Mouse (Mus musculus) kidney, postnatal 0 days (tissue): ENCODE data around the gene Tgm5. TPM values are rescaled to one million over a fixed set of nuclear protein-coding genes. Genes with fewer than 3 reads are reported as not detected.
"Not testable (repeated sequence)": the region's sequence is repeated elsewhere in the genome, so short reads cannot be mapped to it uniquely, and the experiment has no call there.

ENCODE experiments used
- ATAC-seq: fragments of 200-750 bp; cut with Nextera tagmentation; replicated peaks from 2 replicates; pipeline ENCODE4 v1.8.0; 2017; ENCODE audit warnings: low read depth, moderate number of reproducible peaks, moderate TSS enrichment, moderate library complexity; ENCODE audit not compliant: low FRiP score
- DNase-seq: peaks from one replicate; pipeline ENCODE4 v3.0.0-alpha.2; 2016; ENCODE audit warnings: low spot score
- H3K27ac ChIP-seq: fragments of 300-500 bp; sonication (generic); 2 replicates; pipeline ENCODE4 v1.5.1; 2014; ENCODE audit warnings: mild to moderate bottlenecking
- H3K27me3 ChIP-seq: fragments of 300-500 bp; sonication (generic); 2 replicates; pipeline ENCODE4 v1.6.1; 2014; ENCODE audit warnings: low read length, mixed read lengths; ENCODE audit not compliant: insufficient read depth
- H3K36me3 ChIP-seq: fragments of 300-500 bp; sonication (generic); 2 replicates; pipeline ENCODE4 v1.6.1; 2014; ENCODE audit warnings: low read length, mixed read lengths; ENCODE audit not compliant: insufficient read depth
- H3K4me1 ChIP-seq: fragments of 300-500 bp; sonication (generic); replicated peaks from 2 replicates; pipeline ENCODE4 v1.6.1; 2014; ENCODE audit warnings: antibody characterized with exemption, low read length, mixed read lengths; ENCODE audit not compliant: insufficient read depth
- H3K4me2 ChIP-seq: fragments of 300-500 bp; sonication (generic); 2 replicates; pipeline ENCODE4 v1.6.1; 2014; ENCODE audit warnings: mild to moderate bottlenecking, low read length, moderate library complexity, mixed read lengths
- H3K4me3 ChIP-seq: fragments of 300-500 bp; sonication (generic); replicated peaks from 2 replicates; pipeline ENCODE4 v1.5.1; 2014; ENCODE audit warnings: low read depth, low read length
- H3K9ac ChIP-seq: fragments of 300-500 bp; sonication (generic); 2 replicates; pipeline ENCODE4 v1.6.1; 2014; ENCODE audit warnings: low read depth, low read length
- H3K9me3 ChIP-seq: fragments of 300-500 bp; sonication (generic); replicated peaks from 2 replicates; pipeline ENCODE4 v1.6.1; 2016; ENCODE audit warnings: low read length, inconsistent platforms, mixed read lengths
- CTCF ChIP-seq: IDR thresholded peaks from 2 replicates; pipeline ENCODE4 v1.5.1; 2016; ENCODE audit warnings: antibody characterized with exemption, low read depth, mild to moderate bottlenecking, moderate library complexity
- WGBS: fragments of 180-500 bp; shearing (Covaris S2); extraction: QIAGEN DNeasy Blood & Tissue Kit; methylation state at CpG from one replicate; pipeline ENCODE4 v1.1.7; 2014; 5-methylcytosine and 5-hydroxymethylcytosine counted together
- polyA plus RNA-seq: library from polyadenylated mRNA; unstranded; fragments of >200 nt; fragmentation: Nextera tagmentation; extraction: Ambion mirVana; gene quantifications from 2 replicates; pipeline ENCODE4 v1.2.1, GENCODE M21; 2015

The Tgm5 gene
- polyA plus RNA-seq: 0.31 and 0.76 TPM in 2 replicates

DNA sequence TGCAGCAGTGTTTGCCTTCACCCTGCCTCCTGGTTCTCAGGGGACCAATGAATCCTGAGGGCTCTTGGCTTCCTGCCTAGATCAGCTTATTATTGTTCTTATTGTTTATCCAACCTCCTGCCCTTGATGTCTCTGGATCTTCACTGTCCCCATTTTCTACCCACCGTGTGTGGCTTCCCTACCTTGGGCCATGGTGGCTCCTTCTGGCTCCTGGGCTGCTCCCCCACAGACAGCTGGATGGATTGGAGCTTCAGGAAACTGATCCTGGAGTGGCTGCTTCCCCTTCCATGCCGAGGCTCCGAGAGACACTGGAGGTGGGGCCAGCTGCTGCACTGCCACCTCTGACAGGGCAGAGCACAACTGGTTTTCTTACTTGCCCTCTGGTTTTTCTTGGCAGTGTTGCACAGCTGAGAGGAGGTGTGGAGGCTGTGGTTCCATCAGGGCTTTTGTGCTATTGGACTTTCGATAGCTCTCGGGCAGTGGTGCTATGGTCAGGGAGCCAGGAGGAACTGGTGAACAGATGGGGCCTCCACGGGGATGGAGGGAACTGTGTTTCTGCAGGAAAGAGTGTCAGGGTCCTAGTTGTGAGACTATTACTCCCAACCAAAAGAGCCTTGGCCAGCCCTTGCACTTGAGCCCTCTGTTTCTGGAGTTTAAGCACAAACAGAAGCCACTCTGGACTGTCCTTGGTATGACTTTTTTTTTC is at the start of gene Tgm5:
TSS of gene Tgm5 (minus strand) at position 362 of the 706 bp plus-strand sequence.
- H3K4me2 ChIP-seq: no peak within 1 kb of the TSS
- H3K9me3 ChIP-seq: no peaks in the 10 kb centered on the region
- H3K27ac ChIP-seq: no peak within 1 kb of the TSS
- DNase-seq: peak; percentile 18
- H3K36me3 ChIP-seq: no peaks in the 10 kb centered on the region
- ATAC-seq: no peak
- H3K27me3 ChIP-seq: no peaks in the 10 kb centered on the region
- H3K9ac ChIP-seq: no peak within 1 kb of the TSS
- TF ChIP-seq CTCF: no peak
- peaks cover 5% of the 10 kb centered on the region; the same call in 1 of the 2 replicates for H3K4me1 ChIP-seq
- no peak within 1 kb of the TSS for H3K4me3 ChIP-seq
- WGBS: 26% methylated on average over 6 of the region's 6 CpGs

DNA sequence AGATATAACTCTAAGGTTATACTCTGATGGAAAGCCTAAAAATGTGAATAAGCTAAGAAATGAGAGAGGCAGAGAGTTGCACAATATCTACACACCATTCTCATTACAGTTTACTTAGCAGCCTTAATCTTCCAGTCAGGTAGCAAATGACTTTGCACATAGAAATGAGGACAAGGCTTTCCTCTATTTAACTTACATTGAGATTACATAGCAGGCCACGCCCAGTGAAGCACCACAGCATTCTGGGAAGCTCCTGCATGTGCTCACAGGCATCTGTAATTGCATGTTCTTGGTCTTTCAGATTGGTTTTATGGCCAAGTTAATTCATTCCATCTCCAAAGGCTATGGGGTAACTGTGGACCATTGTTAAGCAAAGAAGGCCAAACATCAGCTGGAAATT is 47.2 kb upstream of the Tgm5 start:
- no peaks in the 10 kb centered on the region for H3K9me3 ChIP-seq
- DNase-seq: no peak
- WGBS: 74% methylated on average over 1 of the region's 1 CpGs

DNA sequence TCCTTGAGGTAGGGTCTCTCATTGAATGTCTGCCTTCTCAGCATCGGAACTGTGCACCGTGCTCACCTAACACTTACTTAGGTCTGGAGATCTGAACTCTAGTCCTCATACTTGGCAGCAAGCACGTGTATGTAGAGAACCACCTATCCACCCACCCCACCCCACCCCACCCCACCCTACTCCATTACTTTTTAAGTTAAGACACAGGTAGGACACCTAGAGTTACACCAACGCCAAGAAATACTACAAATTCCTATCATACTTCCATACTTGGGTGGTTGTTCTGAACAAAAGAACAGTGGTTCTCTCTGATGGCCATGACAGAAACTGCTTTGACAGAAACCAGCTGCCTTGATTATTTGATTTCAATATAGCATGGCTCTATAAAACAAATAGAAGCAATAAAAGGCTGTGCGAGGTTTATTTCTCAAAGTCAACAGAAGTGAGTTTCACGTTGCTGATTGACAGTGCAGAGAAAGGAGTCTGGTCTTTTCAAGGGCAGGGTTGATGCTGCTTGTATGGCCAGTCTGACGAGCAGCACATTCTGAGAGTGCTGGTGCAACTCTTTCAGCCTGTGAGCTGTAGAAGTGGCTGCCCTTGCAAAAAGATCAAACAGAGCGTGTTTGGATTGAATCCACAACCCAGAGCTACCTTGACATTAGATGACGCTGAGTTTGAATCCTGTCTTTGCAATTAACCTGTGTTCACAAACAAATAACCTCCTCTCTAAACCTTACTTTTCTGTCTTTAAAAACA is 43.4 kb upstream of the Tgm5 start:
- H3K27ac ChIP-seq: no peak overlapping the region
- no peak overlapping the region for H3K4me3 ChIP-seq
- 53% methylated on average over 9 of the region's 9 CpGs for WGBS
- no peak overlapping the region for H3K4me2 ChIP-seq
- no peak overlapping the region for H3K9ac ChIP-seq
- H3K27me3 ChIP-seq: no peaks in the 10 kb centered on the region
- no peaks in the 10 kb centered on the region for H3K4me1 ChIP-seq
- H3K9me3 ChIP-seq: no peaks in the 10 kb centered on the region
- ATAC-seq (no peak), DNase-seq (no peak)
- TF ChIP-seq CTCF: no peak
- H3K36me3 ChIP-seq: no peaks in the 10 kb centered on the region

More for the DNA sequence above, 47.2 kb upstream of the Tgm5 start:
- no peaks in the 10 kb centered on the region for H3K36me3 ChIP-seq
- no peak for ATAC-seq
- H3K9ac ChIP-seq: no peak overlapping the region
- H3K4me3 ChIP-seq: no peak overlapping the region
- H3K27ac ChIP-seq: no peak overlapping the region
- no peak for TF ChIP-seq CTCF
- H3K27me3 ChIP-seq: no peaks in the 10 kb centered on the region
- no peaks in the 10 kb centered on the region for H3K4me1 ChIP-seq
- no peak overlapping the region for H3K4me2 ChIP-seq

- H3K27ac ChIP-seq: no peak overlapping the region
- TF ChIP-seq CTCF: no peak
- 58% methylated on average over 1 of the region's 1 CpGs for WGBS
- H3K9ac ChIP-seq: no peak overlapping the region
- no peaks in the 10 kb centered on the region for H3K27me3 ChIP-seq
- no peak for ATAC-seq
- no peak overlapping the region for H3K4me3 ChIP-seq
- DNase-seq: no peak
- H3K4me1 ChIP-seq: no peaks in the 10 kb centered on the region
- no peak overlapping the region for H3K4me2 ChIP-seq
- H3K9me3 ChIP-seq: no peaks in the 10 kb centered on the region
- no peaks in the 10 kb centered on the region for H3K36me3 ChIP-seq
These were observed 41.9 kb upstream of the Tgm5 start for GRCm38 (mm10) chr2:121127536-121127935.

- H3K36me3 ChIP-seq, H3K9me3 ChIP-seq, H3K4me2 ChIP-seq, H3K4me3 ChIP-seq, H3K9ac ChIP-seq, H3K4me1 ChIP-seq, H3K27ac ChIP-seq, ATAC-seq, H3K27me3 ChIP-seq, DNase-seq: not testable (repeated sequence)
- WGBS: 92% methylated on average over 5 of the region's 5 CpGs
These were observed 40.7 kb upstream of the Tgm5 start for GRCm38 (mm10) chr2:121126302-121126701.

DNA sequence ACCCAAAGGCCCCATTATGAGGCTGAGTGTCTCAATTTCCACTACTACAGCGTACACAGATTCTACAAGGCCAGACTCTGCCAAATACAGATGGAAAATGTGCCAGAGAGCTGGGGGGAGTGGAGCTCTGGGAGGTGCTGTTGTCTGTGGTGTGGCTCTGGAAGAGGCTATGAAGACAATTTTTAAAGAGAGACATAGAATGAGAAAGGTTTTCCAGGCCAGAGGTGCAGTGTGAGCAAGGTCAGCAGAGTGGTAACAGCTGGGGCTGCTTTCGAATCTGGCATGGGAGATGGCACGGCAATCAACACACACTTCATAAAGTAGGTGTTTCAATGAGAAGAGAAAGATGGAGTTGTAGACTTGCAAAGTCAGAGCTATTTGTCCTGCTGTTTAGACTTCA is 33.6 kb upstream of the Tgm5 start:
- no peak overlapping the region for H3K27ac ChIP-seq
- no peak overlapping the region for H3K4me3 ChIP-seq
- H3K9me3 ChIP-seq: no peaks in the 10 kb centered on the region
- H3K27me3 ChIP-seq: no peaks in the 10 kb centered on the region
- no peak overlapping the region for H3K9ac ChIP-seq
- DNase-seq (no peak), ATAC-seq (no peak)
- no peak for TF ChIP-seq CTCF
- no peaks in the 10 kb centered on the region for H3K36me3 ChIP-seq
- 85% methylated on average over 3 of the region's 3 CpGs for WGBS
- no peaks in the 10 kb centered on the region for H3K4me1 ChIP-seq
- H3K4me2 ChIP-seq: no peak overlapping the region
